In the genomic region with DNA sequence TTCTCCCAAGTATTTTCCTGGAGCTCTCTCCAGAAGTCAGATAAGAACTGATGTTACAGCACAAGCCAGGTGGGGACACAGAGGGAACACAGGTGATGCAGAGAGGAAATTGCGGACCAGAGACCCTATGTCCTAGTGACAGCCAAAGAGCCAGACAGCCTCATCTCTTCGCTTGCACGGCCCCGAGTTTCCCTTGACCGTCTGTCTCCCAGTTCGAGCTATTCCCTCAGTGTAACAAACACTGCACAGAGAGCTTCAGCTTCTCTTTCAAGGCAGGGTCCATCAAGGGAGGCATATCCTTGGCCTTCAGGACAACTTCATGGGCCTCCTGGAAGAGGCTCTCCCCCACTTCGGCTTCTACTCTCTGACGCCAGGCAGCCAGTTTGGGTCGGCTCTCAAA, we compare ENCODE assay signal across 22 mouse cellular contexts. TPM values are rescaled to one million over a fixed set of nuclear protein-coding genes. Genes with fewer than 3 reads are reported as not detected.
"Had no signal": no experiment of that assay in that cellular context is flagged by ENCODE, and none has a peak within 500 bp of the region (broad histone marks: within the 10 kb centered on the region; RNA-seq: fewer than 3 reads in every experiment).

No protein-coding gene starts in this region.

- DNase-seq: retina, postnatal 1 day; right cerebral cortex, adult 18-20 months; right cerebral cortex, postnatal 14 days; right cerebral cortex, postnatal 25 days; right cerebral cortex, postnatal 4 days; spleen, adult 18-20 months; thymus, adult 18-20 months; thymus, adult 2 months; thymus, postnatal 14 days; thymus, postnatal 25 days; thymus, postnatal 36 days; thymus, postnatal 4 days had no signal

- H3K9me3 ChIP-seq: neural tube, embryonic 13.5 days; neural tube, embryonic 15.5 days; stomach, embryonic 15.5 days had no signal

- H3K4me3 ChIP-seq: neural tube, embryonic 13.5 days; neural tube, embryonic 15.5 days; stomach, embryonic 15.5 days had no signal

- H3K27ac ChIP-seq: neural tube, embryonic 13.5 days; neural tube, embryonic 15.5 days; stomach, embryonic 15.5 days had no signal

- H3K4me2 ChIP-seq: neural tube, embryonic 15.5 days; stomach, embryonic 15.5 days had no signal

- H3K9ac ChIP-seq: neural tube, embryonic 13.5 days; neural tube, embryonic 15.5 days; stomach, embryonic 15.5 days had no signal

- H3K36me3 ChIP-seq: neural tube, embryonic 13.5 days; neural tube, embryonic 15.5 days; stomach, embryonic 15.5 days had no signal

- H3K27me3 ChIP-seq: stomach, embryonic 15.5 days had no signal

RNA-seq across cellular contexts. Expression of gene Gm20441, which starts 6.2 kb away (rescaled TPM):
- total RNA-seq: neutrophil, adult 5-6 weeks had no signal
- polyA plus RNA-seq: neural tube, embryonic 13.5 days; neural tube, embryonic 14.5 days; neural tube, embryonic 15.5 days; small intestine, adult 2 months; spleen, adult 2 months; stomach, embryonic 14.5 days; stomach, embryonic 16.5 days; thymus, adult 2 months; thymus, postnatal 0 days had no signal

RNA-seq across cellular contexts. Expression of gene Gstt3, which starts 6.6 kb away (rescaled TPM):
- total RNA-seq: neutrophil, adult 5-6 weeks had no signal
- polyA plus RNA-seq: neural tube, embryonic 14.5 days had no signal

RNA-seq across cellular contexts. Expression of gene Gstt1, which starts 23.8 kb away (rescaled TPM):
- total RNA-seq: neutrophil, adult 5-6 weeks had no signal
